Mouse (Mus musculus) lung, adult 2 months (tissue): ENCODE measurements around the gene Wnt5b.

Experiments used
- CTCF ChIP-seq: fragments of 200-500 bp; IDR thresholded peaks from 2 replicates; pipeline ENCODE4 v1.5.1; 2011; ENCODE audit warnings: mild to moderate bottlenecking, low read length, control low read depth; ENCODE audit not compliant: insufficient read depth
- POLR2A ChIP-seq: fragments of 200-500 bp; IDR thresholded peaks from 2 replicates; pipeline ENCODE4 v1.6.1; 2011; ENCODE audit warnings: low read depth, mild to moderate bottlenecking, control low read depth, low read length, borderline replicate concordance; ENCODE audit errors: extremely low read depth

GRCm38 (mm10) chr6:119479876-119480705 is 64.1 kb downstream of the Wnt5b start:
- peak; percentile 32; the same call in 1 of the 2 replicates for TF ChIP-seq POLR2A
- TF ChIP-seq CTCF = no peak
